Mouse (Mus musculus): ENCODE results near the gene Clcn2.

DNA sequence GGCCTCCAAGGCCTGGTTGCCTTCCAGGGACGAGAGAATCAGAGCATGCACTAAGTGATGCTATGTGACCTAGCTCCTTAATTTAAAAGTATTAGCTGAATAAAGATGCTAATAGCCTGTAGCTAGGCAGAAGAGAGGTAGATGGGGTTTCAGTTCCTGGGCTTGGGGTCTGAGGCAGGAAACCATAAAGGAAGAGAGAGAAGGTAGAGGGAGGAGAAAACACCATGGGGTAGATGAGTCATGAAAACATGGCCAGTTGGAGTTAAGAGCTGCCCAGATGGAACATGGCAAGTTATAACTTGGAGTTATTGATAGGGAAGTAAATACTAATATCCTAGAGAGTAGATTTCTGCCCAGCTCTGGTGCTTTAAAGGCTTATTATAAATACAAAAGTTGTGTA, 39.8 kb upstream of the Clcn2 start:
- TF ChIP-seq CTCF (IDR thresholded peaks at IDR 0.05; ENCODE audit: control insufficient read depth, insufficient read depth, insufficient read length) = no peak
- TF ChIP-seq MYOG (IDR thresholded peaks at IDR 0.05; ENCODE audit: control insufficient read depth, extremely low read depth, insufficient read length) = no peak
- no peak for TF ChIP-seq USF1 (IDR thresholded peaks at IDR 0.05; ENCODE audit: low read depth)
- no peak for TF ChIP-seq CEBPB (IDR thresholded peaks at IDR 0.05; ENCODE audit: low read depth)
- no peak for TF ChIP-seq MAX (IDR thresholded peaks at IDR 0.05)
- TF ChIP-seq FOSL1 (IDR thresholded peaks at IDR 0.05; ENCODE audit: insufficient read depth, low read length, poor library complexity, severe bottlenecking) = no peak
- TF ChIP-seq MYOD1 (IDR thresholded peaks at IDR 0.05; ENCODE audit: control insufficient read depth, insufficient read length, low read depth) = no peak
